Mouse (Mus musculus) megakaryocyte, embryonic 14.5 days (primary cell): ENCODE measurements around the gene Psmg4.

Experiments used
- FLI1 ChIP-seq: IDR thresholded peaks from 2 replicates; pipeline ENCODE4 v1.6.1; 2012; ENCODE audit warnings: low read length, inconsistent platforms, mixed read lengths
- GATA1 ChIP-seq: IDR thresholded peaks from 3 replicates; pipeline ENCODE4 v1.6.1; 2012; ENCODE audit warnings: mixed read lengths, low read length, inconsistent platforms, borderline replicate concordance

- no peak for TF ChIP-seq GATA1
- no peak for TF ChIP-seq FLI1
Measured at GRCm38 (mm10) chr13:34205216-34205615, 42.5 kb downstream of the Psmg4 start.
